Mouse (Mus musculus) intestine, embryonic 15.5 days (tissue): ENCODE measurements around the gene Rhbdf1. TPM values are rescaled to one million over a fixed set of nuclear protein-coding genes. Genes with fewer than 3 reads are reported as not detected.

Experiments
- ATAC-seq: fragments of 200-750 bp; cut with Nextera tagmentation; 2 replicates; pipeline ENCODE4 v1.8.0; 2017; ENCODE audit warnings: moderate TSS enrichment, moderate library complexity
- H3K27ac ChIP-seq: fragments of 300-500 bp; sonication (generic); 2 replicates; pipeline ENCODE4 v1.5.1; 2015; ENCODE audit warnings: mild to moderate bottlenecking, inconsistent platforms
- H3K27me3 ChIP-seq: fragments of 300-500 bp; sonication (generic); replicated peaks from 2 replicates; pipeline ENCODE4 v1.6.1; 2015; ENCODE audit warnings: inconsistent platforms
- H3K36me3 ChIP-seq: fragments of 300-500 bp; sonication (generic); 2 replicates; pipeline ENCODE4 v1.6.1; 2015; ENCODE audit warnings: inconsistent platforms
- H3K4me1 ChIP-seq: fragments of 300-500 bp; sonication (generic); replicated peaks from 2 replicates; pipeline ENCODE4 v1.6.1; 2015; ENCODE audit warnings: inconsistent platforms
- H3K4me2 ChIP-seq: fragments of 300-500 bp; sonication (generic); replicated peaks from 2 replicates; pipeline ENCODE4 v1.6.1; 2015; ENCODE audit warnings: mild to moderate bottlenecking, inconsistent platforms
- H3K4me3 ChIP-seq: fragments of 300-500 bp; sonication (generic); replicated peaks from 2 replicates; pipeline ENCODE4 v1.5.1; 2015; ENCODE audit warnings: inconsistent platforms
- H3K9ac ChIP-seq: fragments of 300-500 bp; sonication (generic); 2 replicates; pipeline ENCODE4 v1.6.1; 2015; ENCODE audit warnings: inconsistent platforms
- H3K9me3 ChIP-seq: fragments of 300-500 bp; sonication (generic); 2 replicates; pipeline ENCODE4 v1.6.1; 2016; ENCODE audit warnings: inconsistent platforms
- WGBS: fragments of 180-500 bp; shearing (Covaris S2); methylation state at CpG from one replicate; pipeline ENCODE4 v1.1.7; 2015; 5-methylcytosine and 5-hydroxymethylcytosine counted together
- polyA plus RNA-seq: library from polyadenylated mRNA; unstranded; fragments of >200 nt; fragmentation: Nextera tagmentation; extraction: Ambion mirVana; gene quantifications from 2 replicates; pipeline ENCODE4 v1.2.1, GENCODE M21; 2015

Rhbdf1 gene
- polyA plus RNA-seq, 1 experiment from 2014 or later: 53.5 TPM

- H3K4me2 ChIP-seq: peak overlapping the region; percentile 74
- H3K9me3 ChIP-seq: no peaks in the 10 kb centered on the region
- H3K9ac ChIP-seq: 0 out of 2 replicates have a peak overlapping the region, but pooled peaks have one; percentile 12
- H3K27ac ChIP-seq: peak overlapping the region; percentile 91
- no peaks in the 10 kb centered on the region for H3K27me3 ChIP-seq
- no peak overlapping the region for H3K4me3 ChIP-seq
- 44% methylated on average over 7 of the region's 7 CpGs for WGBS
- H3K4me1 ChIP-seq: peaks cover 48% of the 10 kb centered on the region
- no peak for ATAC-seq
- H3K36me3 ChIP-seq: peaks cover 3% of the 10 kb centered on the region
Observed at GRCm38 (mm10) chr11:32225222-32226104, 3.4 kb upstream of the Rhbdf1 start.

GRCm38 (mm10) chr11:32224468-32225139 is 2.5 kb upstream of the Rhbdf1 start:
- Histone ChIP-seq H3K9ac (peak overlapping the region; percentile 18; the same call in 1 of the 2 replicates), H3K4me2 (peak overlapping the region; percentile 38)

GRCm38 (mm10) chr11:32223297-32223967 is 1.3 kb upstream of the Rhbdf1 start:
- ATAC-seq: no peak
- peak overlapping the region; percentile 98 for H3K27ac ChIP-seq
- no peaks in the 10 kb centered on the region for H3K27me3 ChIP-seq
- H3K9me3 ChIP-seq: no peaks in the 10 kb centered on the region
- 65% methylated on average over 4 of the region's 4 CpGs for WGBS
- H3K4me2 ChIP-seq: peak overlapping the region; percentile 82; the same call in 1 of the 2 replicates
- no peak overlapping the region for H3K9ac ChIP-seq
- H3K36me3 ChIP-seq: no peaks in the 10 kb centered on the region; the same call in 1 of the 2 replicates
- no peak overlapping the region for H3K4me3 ChIP-seq
- peaks cover 64% of the 10 kb centered on the region for H3K4me1 ChIP-seq

More at GRCm38 (mm10) chr11:32224468-32225139, 2.5 kb upstream of the Rhbdf1 start:
- Histone ChIP-seq H3K9me3 (no peaks in the 10 kb centered on the region), H3K4me1 (peaks cover 53% of the 10 kb centered on the region), H3K27ac (peak overlapping the region; percentile 91), H3K36me3 (no peaks in the 10 kb centered on the region; the same call in 1 of the 2 replicates), H3K27me3 (no peaks in the 10 kb centered on the region), H3K4me3 (no peak overlapping the region)
- ATAC-seq: peak; percentile 23
- WGBS: 16% methylated on average over 4 of the region's 4 CpGs

DNA sequence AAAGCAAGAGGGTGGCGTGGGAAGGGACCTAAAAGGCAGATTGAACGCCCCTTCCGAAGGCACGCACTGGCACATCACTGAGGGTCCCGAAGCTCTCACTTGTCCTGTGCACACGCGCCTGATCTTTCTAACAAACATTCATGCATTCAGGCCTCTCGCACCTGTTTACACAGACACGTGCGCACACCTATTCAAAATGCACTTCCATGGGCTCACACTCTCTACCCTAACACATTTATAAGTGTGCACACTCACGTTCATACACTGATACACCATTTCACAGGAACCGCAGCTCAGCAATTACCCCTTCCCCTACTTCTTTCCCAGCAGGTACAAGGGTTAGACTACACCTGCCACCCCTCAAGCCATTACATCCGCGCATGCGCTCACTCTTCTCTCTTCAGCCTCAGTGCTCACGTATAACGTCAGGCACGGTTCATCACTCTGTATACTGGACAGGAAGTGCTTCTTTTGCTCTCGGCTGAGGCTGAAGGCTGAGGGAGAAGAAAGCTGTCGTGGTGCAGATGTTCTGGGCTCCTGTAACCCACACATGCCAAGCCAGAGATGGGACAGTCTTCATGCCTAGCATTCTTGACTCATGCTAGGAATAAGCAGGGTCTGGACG is 582 bp upstream of the Rhbdf1 start:
- peak overlapping the region; percentile 82 for H3K4me2 ChIP-seq
- peak overlapping the region; percentile 91 for H3K4me3 ChIP-seq
- H3K4me1 ChIP-seq: peaks cover 71% of the 10 kb centered on the region
- H3K27ac ChIP-seq: peak overlapping the region; percentile 98
- WGBS: 4% methylated on average over 21 of the region's 21 CpGs
- H3K9me3 ChIP-seq: no peaks in the 10 kb centered on the region
- no peaks in the 10 kb centered on the region for H3K27me3 ChIP-seq
- no peaks in the 10 kb centered on the region for H3K36me3 ChIP-seq
- peak; percentile 21 for ATAC-seq
- H3K9ac ChIP-seq: peak overlapping the region; percentile 94; the same call in 1 of the 2 replicates

DNA sequence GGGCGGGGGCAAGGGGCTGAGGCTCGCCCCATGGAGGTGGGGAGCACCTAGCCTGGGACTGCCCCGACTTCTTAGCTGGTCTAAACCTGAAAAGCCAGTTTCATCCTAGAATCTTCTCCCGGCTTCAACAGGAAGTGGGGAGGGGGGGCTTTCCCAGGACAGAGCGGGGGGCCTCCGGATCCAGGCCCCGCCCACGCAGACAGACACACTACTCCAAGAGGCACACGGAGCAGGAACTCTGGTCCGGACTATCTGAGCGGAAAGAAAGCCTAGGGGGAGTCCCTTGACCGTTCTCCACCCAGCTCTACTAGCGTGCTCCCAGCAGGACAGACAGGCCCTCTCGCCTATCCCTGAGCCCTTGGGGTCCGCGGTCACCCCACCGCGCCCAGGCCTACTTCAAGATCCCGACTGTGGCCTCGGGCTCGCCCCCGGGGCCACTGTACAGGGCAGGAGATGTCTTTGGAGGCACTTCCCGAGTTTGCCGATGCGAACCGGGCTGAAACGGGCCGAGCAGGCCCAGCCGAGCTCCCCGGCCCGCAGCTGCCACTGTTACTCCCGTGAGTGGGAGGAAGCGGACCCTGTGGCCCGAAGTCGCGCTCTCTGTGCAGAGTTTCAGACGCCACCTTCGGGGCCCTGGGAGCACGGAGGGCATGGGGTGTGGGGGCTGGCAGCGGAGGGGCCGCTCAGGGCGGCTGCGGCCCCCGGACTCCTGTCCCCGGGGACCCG is 712 bp downstream of the Rhbdf1 start:
- H3K36me3 ChIP-seq: no peaks in the 10 kb centered on the region
- H3K27ac ChIP-seq: peak overlapping the region; percentile 98
- H3K9ac ChIP-seq: peak overlapping the region; percentile 94
- H3K9me3 ChIP-seq: no peaks in the 10 kb centered on the region
- peak; percentile 74 for ATAC-seq
- peak overlapping the region; percentile 91 for H3K4me3 ChIP-seq
- H3K4me2 ChIP-seq: peak overlapping the region; percentile 82
- no peaks in the 10 kb centered on the region for H3K27me3 ChIP-seq
- 0% methylated on average over 46 of the region's 46 CpGs for WGBS
- H3K4me1 ChIP-seq: peaks cover 67% of the 10 kb centered on the region

GRCm38 (mm10) chr11:32220607-32221224 is 1.4 kb downstream of the Rhbdf1 start:
- Histone ChIP-seq H3K36me3 (no peaks in the 10 kb centered on the region; the same call in 1 of the 2 replicates), H3K4me3 (peak overlapping the region; percentile 91), H3K27ac (peak overlapping the region; percentile 98), H3K4me2 (peak overlapping the region; percentile 82), H3K27me3 (no peaks in the 10 kb centered on the region), H3K9ac (peak overlapping the region; percentile 94), H3K4me1 (peaks cover 63% of the 10 kb centered on the region), H3K9me3 (no peaks in the 10 kb centered on the region)
- ATAC-seq: no peak; the same call in 1 of the 2 replicates
- WGBS: 25% methylated on average over 10 of the region's 10 CpGs

DNA sequence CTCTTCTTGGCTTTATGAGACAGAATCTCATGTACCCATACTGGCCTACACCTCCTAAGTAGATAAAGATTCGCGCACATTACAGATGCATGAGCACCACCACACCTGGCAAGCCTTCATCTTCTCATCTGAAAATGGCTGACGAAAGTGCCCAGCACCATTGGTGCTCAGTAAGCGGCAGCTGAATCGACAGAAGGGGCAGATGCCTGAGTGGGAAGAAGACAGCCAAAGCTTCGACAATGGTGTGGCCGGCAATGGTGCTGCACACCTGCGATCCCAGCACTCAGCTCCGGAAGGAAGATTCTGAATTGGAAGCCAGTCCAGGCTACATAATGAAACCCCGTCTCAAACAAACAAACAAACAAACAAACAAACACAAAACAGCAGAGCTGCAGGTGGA is 2.8 kb downstream of the Rhbdf1 start:
- Histone ChIP-seq H3K36me3 (peaks cover 9% of the 10 kb centered on the region), H3K27ac (no peak overlapping the region), H3K4me1 (peaks cover 49% of the 10 kb centered on the region), H3K4me2 (no peak overlapping the region), H3K27me3 (no peaks in the 10 kb centered on the region), H3K4me3 (no peak overlapping the region), H3K9ac (no peak overlapping the region; the same call in 1 of the 2 replicates), H3K9me3 (no peaks in the 10 kb centered on the region)
- 90% methylated on average over 10 of the region's 10 CpGs for WGBS
- ATAC-seq: no peak

DNA sequence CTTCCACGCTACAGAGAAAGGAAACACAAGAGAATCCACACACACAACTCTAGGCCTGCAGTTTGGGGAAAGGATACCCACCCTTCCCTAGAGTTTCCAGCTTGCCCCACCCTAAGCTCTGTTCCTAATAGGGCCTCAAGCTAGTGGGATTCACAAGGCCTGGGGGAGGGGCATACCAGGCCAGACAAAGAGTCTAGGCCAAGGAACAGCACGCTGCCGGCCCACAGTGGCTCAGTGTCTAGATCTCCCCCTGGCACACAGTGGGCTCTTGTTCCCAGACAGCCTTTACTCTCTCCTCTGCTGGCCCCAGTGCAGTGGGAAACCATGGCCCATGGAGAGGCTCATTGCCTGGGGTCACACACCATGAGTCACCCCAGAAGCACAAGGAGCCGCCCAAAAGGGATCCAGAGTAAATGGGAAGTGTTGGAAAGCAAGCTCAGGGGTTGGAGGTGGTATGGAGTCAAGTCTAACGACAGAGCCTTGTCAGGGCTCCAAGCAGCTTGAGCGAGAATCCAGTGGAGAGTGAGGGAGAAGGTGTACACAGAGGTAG is 3.5 kb downstream of the Rhbdf1 start:
- ATAC-seq: no peak
- no peak overlapping the region for H3K27ac ChIP-seq
- 0 out of 2 replicates have a peak overlapping the region, but pooled peaks have one; percentile 9 for H3K4me2 ChIP-seq
- no peaks in the 10 kb centered on the region for H3K9me3 ChIP-seq
- no peaks in the 10 kb centered on the region for H3K27me3 ChIP-seq
- H3K36me3 ChIP-seq: peaks cover 15% of the 10 kb centered on the region
- no peak overlapping the region for H3K9ac ChIP-seq
- 57% methylated on average over 6 of the region's 6 CpGs for WGBS
- H3K4me3 ChIP-seq: no peak overlapping the region
- peaks cover 46% of the 10 kb centered on the region for H3K4me1 ChIP-seq

DNA sequence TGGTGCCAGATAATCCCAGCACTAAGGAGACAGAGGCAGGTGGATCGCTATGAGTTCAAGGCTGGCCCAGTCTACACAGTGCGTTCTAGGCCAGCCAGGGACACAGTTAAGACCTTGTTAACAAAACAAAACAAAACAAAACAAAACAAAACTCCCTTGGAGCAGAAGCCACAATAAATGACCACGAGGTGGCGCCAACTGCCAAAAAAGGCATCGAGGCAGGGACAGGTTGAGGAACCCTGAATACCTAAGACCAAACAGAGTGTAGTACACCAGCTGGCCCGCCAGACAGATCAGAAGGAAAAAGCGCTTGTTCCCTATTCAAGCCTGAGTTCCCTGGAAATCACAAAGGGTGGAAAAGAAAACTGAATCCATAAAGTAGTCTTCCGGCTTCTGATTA is 5.2 kb downstream of the Rhbdf1 start:
- Histone ChIP-seq H3K9me3 (no peaks in the 10 kb centered on the region), H3K9ac (no peak overlapping the region), H3K27me3 (no peaks in the 10 kb centered on the region), H3K4me2 (no peak overlapping the region), H3K27ac (no peak overlapping the region), H3K4me3 (no peak overlapping the region), H3K36me3 (peaks cover 31% of the 10 kb centered on the region), H3K4me1 (peaks cover 33% of the 10 kb centered on the region)
- no peak for ATAC-seq
- 26% methylated on average over 8 of the region's 8 CpGs for WGBS

- Histone ChIP-seq H3K4me3 (no peak overlapping the region), H3K27ac (no peak overlapping the region), H3K4me1 (peaks cover 26% of the 10 kb centered on the region), H3K9ac (no peak overlapping the region), H3K9me3 (no peaks in the 10 kb centered on the region), H3K36me3 (peaks cover 43% of the 10 kb centered on the region), H3K4me2 (no peak overlapping the region), H3K27me3 (no peaks in the 10 kb centered on the region)
- ATAC-seq: no peak
- WGBS: 90% methylated on average over 18 of the region's 18 CpGs
Observed at GRCm38 (mm10) chr11:32215372-32216162, 6.5 kb downstream of the Rhbdf1 start.
